Mouse (Mus musculus): ENCODE measurements at regions not wholly inside any gene's neighbourhood (a gene's known extent, or its start where the extent isn't known, plus 50 kb on each side); places are given as distances from the start of the nearest gene placed in this dataset.

- peak overlapping the region; percentile 57 for H3K4me3 ChIP-seq (ENCODE audit: insufficient read depth, low read length)
- peaks cover 29% of the 10 kb centered on the region for H3K4me1 ChIP-seq (ENCODE audit: control insufficient read depth, insufficient read depth, low read length)
- TF ChIP-seq CTCF (IDR thresholded peaks at IDR 0.05; ENCODE audit: low read depth, low read length) = no peak
- no peak for TF ChIP-seq POLR2A (IDR thresholded peaks at IDR 0.05; ENCODE audit: borderline replicate concordance, low read depth, low read length)
- peak overlapping the region; percentile 88 for H3K27ac ChIP-seq (ENCODE audit: insufficient read depth, low read depth, low read length)
Observed at GRCm38 (mm10) chr3:21935571-21936261, 140.7 kb upstream of the Tbl1xr1 start.

- Histone ChIP-seq H3K4me3 (ENCODE audit: insufficient read depth, low read length) (peak overlapping the region; percentile 57), H3K27ac (ENCODE audit: insufficient read depth, low read depth, low read length) (no peak overlapping the region), H3K4me1 (ENCODE audit: control insufficient read depth, insufficient read depth, low read length) (peaks cover 29% of the 10 kb centered on the region)
- no peak for TF ChIP-seq CTCF (IDR thresholded peaks at IDR 0.05; ENCODE audit: low read depth, low read length)
- TF ChIP-seq POLR2A (IDR thresholded peaks at IDR 0.05; ENCODE audit: borderline replicate concordance, low read depth, low read length) = no peak
Observed at GRCm38 (mm10) chr3:21936262-21936603, 140.2 kb upstream of the Tbl1xr1 start.

- no peak overlapping the region for H3K27ac ChIP-seq (ENCODE audit: insufficient read depth, low read depth, low read length)
- no peak overlapping the region for H3K4me3 ChIP-seq (ENCODE audit: insufficient read depth, low read length)
- no peak for TF ChIP-seq CTCF (IDR thresholded peaks at IDR 0.05; ENCODE audit: low read depth, low read length)
- no peak for TF ChIP-seq POLR2A (IDR thresholded peaks at IDR 0.05; ENCODE audit: borderline replicate concordance, low read depth, low read length)
- H3K4me1 ChIP-seq (ENCODE audit: control insufficient read depth, insufficient read depth, low read length) = peaks cover 29% of the 10 kb centered on the region
Observed at GRCm38 (mm10) chr3:21936616-21937015, 139.8 kb upstream of the Tbl1xr1 start.

- H3K27ac ChIP-seq (ENCODE audit: insufficient read depth, low read depth, low read length) = no peak overlapping the region
- H3K4me1 ChIP-seq (ENCODE audit: control insufficient read depth, insufficient read depth, low read length) = peaks cover 29% of the 10 kb centered on the region
- H3K4me3 ChIP-seq (ENCODE audit: insufficient read depth, low read length) = no peak overlapping the region
- TF ChIP-seq POLR2A (IDR thresholded peaks at IDR 0.05; ENCODE audit: borderline replicate concordance, low read depth, low read length) = no peak
- TF ChIP-seq CTCF (IDR thresholded peaks at IDR 0.05; ENCODE audit: low read depth, low read length) = no peak
Observed at GRCm38 (mm10) chr3:21937281-21938035, 139.0 kb upstream of the Tbl1xr1 start.

- Histone ChIP-seq H3K27ac (ENCODE audit: insufficient read depth, low read depth, low read length) (no peak overlapping the region), H3K4me1 (ENCODE audit: control insufficient read depth, insufficient read depth, low read length) (peaks cover 29% of the 10 kb centered on the region), H3K4me3 (ENCODE audit: insufficient read depth, low read length) (no peak overlapping the region)
- TF ChIP-seq POLR2A (IDR thresholded peaks at IDR 0.05; ENCODE audit: borderline replicate concordance, low read depth, low read length) (no peak), CTCF (IDR thresholded peaks at IDR 0.05; ENCODE audit: low read depth, low read length) (no peak)
Observed at GRCm38 (mm10) chr3:21938071-21938848, 138.2 kb upstream of the Tbl1xr1 start.

- H3K27ac ChIP-seq (ENCODE audit: insufficient read depth, low read depth, low read length) = no peak overlapping the region
- no peak for TF ChIP-seq CTCF (IDR thresholded peaks at IDR 0.05; ENCODE audit: low read depth, low read length)
- TF ChIP-seq POLR2A (IDR thresholded peaks at IDR 0.05; ENCODE audit: borderline replicate concordance, low read depth, low read length) = no peak
- H3K4me1 ChIP-seq (ENCODE audit: control insufficient read depth, insufficient read depth, low read length) = peaks cover 21% of the 10 kb centered on the region
- H3K4me3 ChIP-seq (ENCODE audit: insufficient read depth, low read length) = no peak overlapping the region
Observed at GRCm38 (mm10) chr3:21939738-21940137, 136.7 kb upstream of the Tbl1xr1 start.

- TF ChIP-seq CTCF (IDR thresholded peaks at IDR 0.05; ENCODE audit: low read depth, low read length) (no peak), POLR2A (IDR thresholded peaks at IDR 0.05; ENCODE audit: borderline replicate concordance, low read depth, low read length) (no peak)
- H3K4me3 ChIP-seq (ENCODE audit: insufficient read depth, low read length) = no peak overlapping the region
- no peak overlapping the region for H3K27ac ChIP-seq (ENCODE audit: insufficient read depth, low read depth, low read length)
- peaks cover 16% of the 10 kb centered on the region for H3K4me1 ChIP-seq (ENCODE audit: control insufficient read depth, insufficient read depth, low read length)
Observed at GRCm38 (mm10) chr3:21941596-21941995, 134.9 kb upstream of the Tbl1xr1 start.

GRCm38 (mm10) chr3:21942912-21943311, 133.5 kb upstream of the Tbl1xr1 start:
- TF ChIP-seq POLR2A (IDR thresholded peaks at IDR 0.05; ENCODE audit: borderline replicate concordance, low read depth, low read length) = no peak
- no peak for TF ChIP-seq CTCF (IDR thresholded peaks at IDR 0.05; ENCODE audit: low read depth, low read length)
- Histone ChIP-seq H3K4me1 (ENCODE audit: control insufficient read depth, insufficient read depth, low read length) (peaks cover 7% of the 10 kb centered on the region), H3K4me3 (ENCODE audit: insufficient read depth, low read length) (no peak overlapping the region), H3K27ac (ENCODE audit: insufficient read depth, low read depth, low read length) (no peak overlapping the region)

GRCm38 (mm10) chr3:21945775-21946174, 130.7 kb upstream of the Tbl1xr1 start:
- no peak overlapping the region for H3K4me3 ChIP-seq (ENCODE audit: insufficient read depth, low read length)
- no peak for TF ChIP-seq CTCF (IDR thresholded peaks at IDR 0.05; ENCODE audit: low read depth, low read length)
- TF ChIP-seq POLR2A (IDR thresholded peaks at IDR 0.05; ENCODE audit: borderline replicate concordance, low read depth, low read length) = no peak
- peaks cover 21% of the 10 kb centered on the region for H3K4me1 ChIP-seq (ENCODE audit: control insufficient read depth, insufficient read depth, low read length)
- H3K27ac ChIP-seq (ENCODE audit: insufficient read depth, low read depth, low read length) = no peak overlapping the region
